Mouse (Mus musculus) bone marrow macrophage, adult 2 months (primary cell): ENCODE data around the gene Galnt12.

ENCODE experiments used
- CTCF ChIP-seq: IDR thresholded peaks from 2 replicates; pipeline ENCODE4 v1.5.1; 2012; ENCODE audit warnings: low read depth, mild to moderate bottlenecking, low read length, moderate library complexity
- POLR2A ChIP-seq: IDR thresholded peaks from 2 replicates; pipeline ENCODE4 v1.6.1; 2012; ENCODE audit warnings: mild to moderate bottlenecking, low read depth, low read length, borderline replicate concordance

GRCm38 (mm10) chr4:47103561-47103960 lies 11.9 kb downstream of the Galnt12 start:
- TF ChIP-seq CTCF (no peak), POLR2A (no peak)
